Comparison of ENCODE assay signal across 8 mouse cellular contexts in the genomic region with DNA sequence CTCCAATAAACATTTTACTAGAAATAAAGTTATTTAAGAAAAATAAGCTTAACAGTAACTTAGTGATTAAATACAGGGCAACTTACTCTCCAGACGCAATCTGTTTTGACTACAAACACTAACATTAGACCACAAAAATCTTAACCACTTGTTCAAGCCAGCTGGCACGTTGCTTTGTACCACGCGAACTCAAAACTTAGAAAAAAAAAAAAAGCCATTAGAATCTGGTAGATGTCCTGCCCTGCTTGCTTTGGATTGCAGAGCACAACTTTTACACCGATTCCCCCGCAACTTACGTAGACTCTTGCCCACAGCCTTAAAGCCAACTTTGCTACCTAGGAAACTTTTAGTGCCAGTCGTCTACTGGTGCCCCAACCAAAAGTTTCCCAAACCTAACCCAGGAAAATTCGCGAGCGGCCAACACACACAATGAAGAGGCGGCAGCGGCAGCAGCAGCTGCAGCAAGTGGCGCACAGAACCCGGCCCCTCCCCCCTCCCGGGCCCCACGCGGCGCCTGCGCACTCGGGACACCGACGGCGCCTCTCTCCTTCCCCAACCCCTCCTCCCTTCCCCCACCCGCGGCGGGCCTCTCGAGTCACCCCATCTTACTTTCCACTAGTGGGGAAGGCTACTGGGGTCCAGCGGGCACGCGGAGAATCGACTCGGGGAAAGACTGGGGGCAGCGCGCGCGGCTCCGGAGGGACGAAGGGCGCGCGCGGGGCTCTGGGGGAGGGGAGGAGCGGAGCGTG. TPM values are rescaled to one million over a fixed set of nuclear protein-coding genes. Genes with fewer than 3 reads are reported as not detected.
A peak's percentile ranks its signal among the peaks of the same experiment; 100 is the strongest.
DNase-seq lines count a peak whose midpoint lies in the region; ATAC-seq and TF ChIP-seq lines count a peak whose summit lies in the region.

No protein-coding gene starts in this region.

- H3K36me3 ChIP-seq in G1E (replicated peaks): peaks cover 57% of the 10 kb centered on the region
- peaks cover 57% of the 10 kb centered on the region for H3K36me3 ChIP-seq in hindbrain, embryonic 10.5 days
- H3K36me3 ChIP-seq in lung, embryonic 16.5 days (ENCODE audit: control insufficient read depth, insufficient read depth, low read length): peaks cover 24% of the 10 kb centered on the region

- H3K4me3 ChIP-seq in G1E (ENCODE audit: low read depth, low read length): peak overlapping the region; percentile 99
- H3K4me3 ChIP-seq in cerebellum, adult 2 months (replicated peaks; ENCODE audit: insufficient read depth, low read depth, low read length): peak overlapping the region; percentile 97
- H3K4me3 ChIP-seq in hindbrain, embryonic 10.5 days: peak overlapping the region; percentile 95
- peak overlapping the region; percentile 93 for H3K4me3 ChIP-seq in lung, embryonic 16.5 days (ENCODE audit: low read length)

- peak overlapping the region; percentile 98 for H3K9ac ChIP-seq in lung, embryonic 16.5 days (ENCODE audit: low read length)

- DNase-seq in G1E (ENCODE audit: low spot score): peak; percentile 74
- peak; percentile 86 to 87 for DNase-seq in cerebellum, adult 2 months
- DNase-seq in forelimb bud, embryonic 11.5 days (ENCODE audit: low read depth, low spot score): peak; percentile 79
- DNase-seq in hindbrain, embryonic 10.5 days (ENCODE audit: low spot score): peak; percentile 89
- peak; percentile 89 for DNase-seq in layer of hippocampus, adult 9-11 months
- DNase-seq in ovary, adult 18-20 months (ENCODE audit: low spot score): peak; percentile 78
- DNase-seq in thymus, postnatal 0 days (ENCODE audit: low spot score): peak; percentile 88

- under 1% methylated on average over 43 of the region's 45 CpGs for WGBS in cerebellum, adult 2 months
- WGBS in hindbrain, embryonic 10.5 days: under 1% methylated on average over 45 of the region's 45 CpGs
- under 1% methylated on average over 35 of the region's 45 CpGs for WGBS in lung, embryonic 16.5 days

- peak overlapping the region; percentile 98 for H3K4me2 ChIP-seq in lung, embryonic 16.5 days (ENCODE audit: low read depth, low read length)

- TF ChIP-seq CTCF in G1E (IDR thresholded peaks at IDR 0.05; ENCODE audit: low read depth, low read length): no peak
- no peak for TF ChIP-seq CTCF in cerebellum, adult 2 months (IDR thresholded peaks at IDR 0.05; ENCODE audit: borderline replicate concordance, insufficient read depth, low read depth, low read length)

- 0 out of 2 replicates have a peak, but pooled peaks have one; percentile 9 for ATAC-seq in G1E (ENCODE audit: extremely low read depth, insufficient number of reproducible peaks, low FRiP score, poor library complexity, severe bottlenecking)
- ATAC-seq in lung, embryonic 16.5 days (ENCODE audit: low read depth): peak; percentile 42

- no peaks in the 10 kb centered on the region for H3K9me3 ChIP-seq in G1E (replicated peaks)
- H3K9me3 ChIP-seq in hindbrain, embryonic 10.5 days: no peaks in the 10 kb centered on the region
- H3K9me3 ChIP-seq in lung, embryonic 16.5 days (ENCODE audit: control insufficient read depth, low read length): no peaks in the 10 kb centered on the region

- no peak for TF ChIP-seq POLR2A in cerebellum, adult 2 months (IDR thresholded peaks at IDR 0.05; ENCODE audit: borderline replicate concordance, insufficient read depth, low read length)

- H3K27me3 ChIP-seq in G1E (ENCODE audit: insufficient read depth, low read length): no peaks in the 10 kb centered on the region
- no peaks in the 10 kb centered on the region for H3K27me3 ChIP-seq in cerebellum, adult 2 months (ENCODE audit: control insufficient read depth, insufficient read depth, low read length)
- no peaks in the 10 kb centered on the region for H3K27me3 ChIP-seq in hindbrain, embryonic 10.5 days (ENCODE audit: insufficient read depth, poor library complexity, severe bottlenecking)
- H3K27me3 ChIP-seq in lung, embryonic 16.5 days (ENCODE audit: control insufficient read depth, insufficient read depth, low read depth, low read length): no peaks in the 10 kb centered on the region

- H3K27ac ChIP-seq in cerebellum, adult 2 months (ENCODE audit: insufficient read depth, low read length): peak overlapping the region; percentile 96
- H3K27ac ChIP-seq in hindbrain, embryonic 10.5 days: peak overlapping the region; percentile 99
- H3K27ac ChIP-seq in lung, embryonic 16.5 days (ENCODE audit: low read length): peak overlapping the region; percentile 95

- peaks cover 38% of the 10 kb centered on the region for H3K4me1 ChIP-seq in G1E (ENCODE audit: insufficient read depth, low read depth, low read length)
- H3K4me1 ChIP-seq in cerebellum, adult 2 months (ENCODE audit: control insufficient read depth, insufficient read depth, low read length): no peaks in the 10 kb centered on the region; the same call in 1 of the 2 replicates
- peaks cover 34% of the 10 kb centered on the region for H3K4me1 ChIP-seq in hindbrain, embryonic 10.5 days (replicated peaks)
- H3K4me1 ChIP-seq in lung, embryonic 16.5 days (replicated peaks; ENCODE audit: control insufficient read depth, insufficient read depth, low read length): peaks cover 31% of the 10 kb centered on the region

RNA-seq across cellular contexts. Expression of gene Hnrnpdl, which starts 1.3 kb away (rescaled TPM):
- total RNA-seq in G1E (2014; fragmentation: Nextera tagmentation) (150 and 157 TPM in 2 replicates), G1E (2017) (291 and 340 TPM in 2 replicates)
- 157 and 164 TPM in 2 replicates for polyA plus RNA-seq in G1E (2012)
- polyA plus RNA-seq in cerebellum, adult 2 months (2012; rRNA removed): 257 and 262 TPM in 2 replicates
- 193 and 212 TPM in 2 replicates for polyA plus RNA-seq in hindbrain, embryonic 10.5 days (2016; fragmentation: Nextera tagmentation; extraction: Ambion mirVana)
- polyA plus RNA-seq in lung, embryonic 16.5 days (2015; fragmentation: Nextera tagmentation; extraction: Ambion mirVana): 127 and 132 TPM in 2 replicates
- polyA plus RNA-seq in thymus, postnatal 0 days (2015; fragmentation: Nextera tagmentation; extraction: Ambion mirVana): 101 and 125 TPM in 2 replicates

RNA-seq across cellular contexts. Expression of gene Enoph1, which starts 1.6 kb away (rescaled TPM):
- total RNA-seq in G1E (2014; fragmentation: Nextera tagmentation) (41.7 and 46.9 TPM in 2 replicates), G1E (2017) (34.0 and 42.3 TPM in 2 replicates)
- 48.5 and 52.4 TPM in 2 replicates for polyA plus RNA-seq in G1E (2012)
- polyA plus RNA-seq in cerebellum, adult 2 months (2012; rRNA removed): 64.7 and 74.6 TPM in 2 replicates
- polyA plus RNA-seq in hindbrain, embryonic 10.5 days (2016; fragmentation: Nextera tagmentation; extraction: Ambion mirVana): 46.9 and 52.1 TPM in 2 replicates
- 44.6 and 48.7 TPM in 2 replicates for polyA plus RNA-seq in lung, embryonic 16.5 days (2015; fragmentation: Nextera tagmentation; extraction: Ambion mirVana)
- polyA plus RNA-seq in thymus, postnatal 0 days (2015; fragmentation: Nextera tagmentation; extraction: Ambion mirVana): 33.9 and 35.1 TPM in 2 replicates

RNA-seq across cellular contexts. Expression of gene 4930524J08Rik, which starts 59.3 kb away (rescaled TPM):
- total RNA-seq in G1E (2014; fragmentation: Nextera tagmentation) (not detected in 2 replicates), G1E (2017) (1.5 and 2.4 TPM in 2 replicates)
- 7.0 and 7.6 TPM in 2 replicates for polyA plus RNA-seq in G1E (2012)
- 1.6 and 1.8 TPM in 2 replicates for polyA plus RNA-seq in cerebellum, adult 2 months (2012; rRNA removed)
- 1.7 and 1.9 TPM in 2 replicates for polyA plus RNA-seq in hindbrain, embryonic 10.5 days (2016; fragmentation: Nextera tagmentation; extraction: Ambion mirVana)
- 1.7 TPM in 2 replicates for polyA plus RNA-seq in lung, embryonic 16.5 days (2015; fragmentation: Nextera tagmentation; extraction: Ambion mirVana)
- polyA plus RNA-seq in thymus, postnatal 0 days (2015; fragmentation: Nextera tagmentation; extraction: Ambion mirVana): 2.4 TPM in 2 replicates

RNA-seq across cellular contexts. Expression of gene Hnrnpd, which starts 59.4 kb away (rescaled TPM):
- total RNA-seq in G1E (2014; fragmentation: Nextera tagmentation) (231 and 261 TPM in 2 replicates), G1E (2017) (56.5 and 75.0 TPM in 2 replicates)
- polyA plus RNA-seq in G1E (2012): 434 and 614 TPM in 2 replicates
- 114 and 127 TPM in 2 replicates for polyA plus RNA-seq in cerebellum, adult 2 months (2012; rRNA removed)
- polyA plus RNA-seq in hindbrain, embryonic 10.5 days (2016; fragmentation: Nextera tagmentation; extraction: Ambion mirVana): 247 and 280 TPM in 2 replicates
- polyA plus RNA-seq in lung, embryonic 16.5 days (2015; fragmentation: Nextera tagmentation; extraction: Ambion mirVana): 44.0 and 52.8 TPM in 2 replicates
- polyA plus RNA-seq in thymus, postnatal 0 days (2015; fragmentation: Nextera tagmentation; extraction: Ambion mirVana): 120 and 167 TPM in 2 replicates

Comparison
In these comparisons a context has a peak if more than half of its experiments do, and no peak if none do; other contexts are left out.
1. Peak in every context shown above with its lines: DNase-seq, ATAC-seq, H3K4me3 ChIP-seq and H3K27ac ChIP-seq.